Mouse (Mus musculus): ENCODE results near the gene Adamtsl4.
"Not testable (repeated sequence)": the region's sequence is repeated elsewhere in the genome, so short reads cannot be mapped to it uniquely, and the experiment has no call there.

The Adamtsl4 gene

DNA sequence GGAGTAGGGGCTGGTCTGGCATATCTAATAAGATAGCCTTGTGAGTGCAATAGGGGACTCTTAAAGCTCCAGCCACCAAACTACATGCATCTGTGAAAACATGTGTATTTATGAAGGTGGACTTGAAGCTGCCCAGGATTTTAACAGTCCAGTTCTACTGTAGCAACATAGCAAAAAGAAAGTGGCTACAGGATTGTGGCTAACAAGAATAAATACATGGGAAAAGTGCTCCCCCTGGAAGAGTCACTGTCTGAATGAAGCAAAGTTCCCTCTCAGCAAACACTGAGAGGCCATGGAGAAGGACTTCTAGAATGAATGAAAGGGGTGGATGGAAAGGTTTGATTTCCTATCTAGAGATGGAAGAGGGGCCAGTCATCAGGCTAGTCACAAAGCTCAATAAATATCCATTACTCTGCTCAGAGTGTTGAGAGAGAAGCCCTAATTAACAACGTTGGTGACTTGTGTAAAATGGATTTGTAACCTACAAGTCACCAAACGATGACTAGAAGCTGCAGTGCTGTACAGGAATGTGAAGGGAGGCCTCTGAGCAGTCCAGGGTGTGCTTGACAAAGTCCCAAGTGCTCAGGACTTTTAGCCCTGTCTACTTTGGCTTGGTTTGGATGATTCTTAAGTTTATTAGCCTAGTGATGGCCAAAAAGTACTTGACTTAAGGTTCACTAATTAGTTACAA, 26.8 kb downstream of the Adamtsl4 start:
- DNase-seq (ENCODE audit: low read depth): no peak

DNA sequence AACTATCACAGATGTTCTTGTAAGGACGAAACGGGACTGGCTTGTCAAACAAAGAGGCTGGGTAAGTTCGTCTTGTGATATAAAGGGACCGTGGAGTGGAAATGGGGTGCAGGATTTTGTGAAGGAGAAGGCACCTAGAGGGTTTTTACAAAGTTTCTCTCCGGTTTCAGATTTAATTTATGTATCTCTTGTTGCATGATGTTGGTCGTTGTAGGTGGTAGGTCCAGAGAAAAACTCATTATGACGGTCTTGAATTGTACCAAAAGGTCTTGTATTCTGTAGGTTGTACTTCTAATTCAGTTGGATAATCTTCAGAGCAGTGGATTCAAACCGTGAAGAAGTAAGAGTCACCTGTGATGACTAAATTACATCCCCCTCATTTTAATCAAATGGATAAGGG, 27.8 kb downstream of the Adamtsl4 start:
- peak; percentile 43 for DNase-seq (ENCODE audit: low read depth)

DNA sequence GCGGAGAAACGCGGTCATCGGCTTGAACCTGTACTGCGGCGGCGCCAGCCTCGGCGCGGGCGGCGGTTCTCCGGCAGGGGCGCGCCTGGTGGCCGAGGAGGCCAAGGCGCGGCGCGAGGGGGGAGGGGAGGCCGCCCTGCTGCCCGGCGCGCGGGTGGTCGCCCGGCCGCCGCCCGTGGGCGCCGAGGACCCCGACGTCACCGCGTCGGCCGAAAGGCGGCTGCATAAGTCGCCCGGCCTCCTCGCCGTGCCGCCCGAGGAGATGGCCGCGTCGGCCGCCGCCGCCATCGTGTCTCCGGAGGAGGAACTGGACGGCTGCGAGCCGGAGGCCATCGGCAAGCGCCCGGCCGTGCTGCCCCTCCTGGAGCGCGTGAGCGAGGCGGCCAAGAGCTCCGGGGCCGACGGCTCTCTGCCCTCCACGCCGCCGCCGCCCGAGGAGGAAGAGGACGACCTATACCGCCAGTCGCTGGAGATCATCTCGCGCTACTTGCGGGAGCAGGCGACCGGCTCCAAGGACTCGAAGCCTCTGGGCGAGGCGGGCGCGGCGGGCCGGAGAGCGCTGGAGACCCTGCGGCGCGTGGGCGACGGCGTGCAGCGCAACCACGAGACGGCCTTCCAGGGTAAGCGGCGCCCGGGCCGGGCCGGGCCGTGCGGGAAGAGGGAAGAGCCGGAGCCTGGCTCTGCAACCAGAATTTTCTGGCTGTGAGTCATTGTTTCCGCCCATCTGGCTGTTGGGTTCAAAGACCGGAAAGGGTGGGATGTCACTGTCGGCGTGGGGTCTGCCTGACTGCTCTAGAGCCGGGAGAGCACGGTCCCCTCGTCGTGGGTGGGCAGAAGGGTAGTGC, 28.6 kb downstream of the Adamtsl4 start:
- peak; percentile 91 for DNase-seq (ENCODE audit: low read depth)

- peak; percentile 95 for DNase-seq (ENCODE audit: low read depth)
These were observed 29.4 kb downstream of the Adamtsl4 start, which contains the start of gene Mcl1 for GRCm38 (mm10) chr3:95658236-95658867. Gene Mcl1 (plus strand): TSS chr3:95658788.

DNA sequence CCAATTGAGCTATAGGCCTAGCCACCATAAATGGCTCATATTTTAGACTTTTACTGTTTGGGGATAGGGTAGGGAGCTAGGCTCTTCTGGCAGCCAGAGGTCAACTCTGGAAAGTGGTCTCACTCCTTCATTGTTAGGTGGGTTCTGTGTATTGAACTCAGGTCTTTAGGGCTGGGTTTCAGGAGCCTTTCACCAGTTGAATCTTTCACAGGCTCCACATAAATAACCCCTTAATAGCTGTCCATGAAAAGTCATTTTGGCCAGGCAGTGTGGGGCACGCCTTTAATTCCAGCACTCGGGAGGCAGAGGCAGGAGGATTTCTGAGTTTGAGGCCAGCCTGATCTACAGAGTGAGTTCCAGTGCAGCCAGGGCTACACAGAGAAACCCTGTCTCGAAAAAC, 30.0 kb downstream of the Adamtsl4 start:
- no peak for DNase-seq (ENCODE audit: low read depth)

- DNase-seq (ENCODE audit: low read depth): no peak
These were observed 30.6 kb downstream of the Adamtsl4 start for GRCm38 (mm10) chr3:95657108-95657507.

DNA sequence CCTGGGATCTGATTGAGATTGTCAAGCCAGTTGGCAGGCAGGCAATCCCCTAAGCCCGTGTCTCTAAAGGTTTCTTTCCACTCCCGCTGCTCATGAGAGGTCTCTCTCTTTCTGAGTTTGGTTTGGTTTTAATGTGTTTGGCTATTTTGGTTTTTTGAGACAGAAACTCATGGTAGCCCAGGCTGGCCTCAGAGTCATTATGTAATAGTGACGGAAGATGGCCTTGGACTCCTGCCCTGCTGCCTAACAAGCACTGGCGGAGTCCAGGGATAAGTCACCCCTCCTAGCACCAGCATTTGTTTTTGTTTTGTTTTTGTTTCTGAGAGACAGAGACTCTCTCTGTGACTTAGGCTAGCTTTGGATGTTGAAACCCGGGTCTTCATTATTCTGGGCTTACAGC, 32.3 kb downstream of the Adamtsl4 start:
- no peak for DNase-seq (ENCODE audit: low read depth)

DNA sequence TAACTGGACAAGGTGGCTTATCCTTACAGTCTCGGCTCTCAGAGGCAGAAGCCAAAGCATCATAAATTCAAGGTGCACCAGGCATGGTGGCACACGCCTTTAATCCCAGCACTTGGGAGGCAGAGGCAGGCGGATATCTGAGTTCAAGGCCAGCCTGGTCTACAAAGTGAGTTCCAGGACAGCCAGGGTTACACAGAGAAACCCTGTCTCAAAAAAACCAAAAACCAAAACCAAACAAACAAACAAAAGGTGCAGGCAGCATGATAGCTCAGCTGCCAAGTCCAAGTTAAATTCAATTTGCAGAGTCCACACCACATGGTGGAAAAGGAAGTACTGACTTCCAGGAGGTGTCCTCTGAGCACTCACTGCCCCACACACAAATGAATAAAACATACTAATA, 33.3 kb downstream of the Adamtsl4 start:
- DNase-seq (ENCODE audit: low read depth): not testable (repeated sequence)

DNA sequence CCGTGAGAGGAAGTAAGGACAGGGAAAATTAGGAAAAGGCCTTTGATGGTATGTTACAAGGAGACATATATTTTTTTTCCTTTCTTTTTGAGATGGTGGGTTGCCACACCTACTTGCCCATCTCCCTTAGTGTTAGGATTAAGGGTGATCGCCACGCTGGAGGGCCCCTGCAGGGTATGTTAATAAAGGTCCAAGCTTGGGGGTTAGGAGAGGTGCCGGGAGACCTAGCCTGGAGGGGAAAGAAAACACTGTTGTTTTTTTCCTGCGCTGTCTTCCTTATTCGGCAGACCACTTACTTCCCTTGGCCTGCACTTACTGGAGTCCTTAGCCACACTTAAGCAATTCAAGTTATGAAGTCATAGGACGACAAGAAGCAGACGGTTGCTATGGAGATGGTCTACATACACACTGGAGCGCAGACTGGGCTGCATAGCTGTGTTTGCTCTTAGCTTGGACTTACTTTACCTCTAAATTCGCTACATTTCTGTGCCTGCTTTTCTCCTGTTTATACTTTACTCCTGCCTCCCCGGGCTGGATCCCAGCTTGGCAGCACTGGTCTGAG, 34.2 kb downstream of the Adamtsl4 start:
- DNase-seq (ENCODE audit: low read depth): peak; percentile 78

- no peak for DNase-seq (ENCODE audit: low read depth)
These were observed 34.8 kb downstream of the Adamtsl4 start for GRCm38 (mm10) chr3:95652871-95653270.

GRCm38 (mm10) chr3:95652204-95652811, 35.4 kb downstream of the Adamtsl4 start:
- no peak for DNase-seq (ENCODE audit: low read depth)

DNA sequence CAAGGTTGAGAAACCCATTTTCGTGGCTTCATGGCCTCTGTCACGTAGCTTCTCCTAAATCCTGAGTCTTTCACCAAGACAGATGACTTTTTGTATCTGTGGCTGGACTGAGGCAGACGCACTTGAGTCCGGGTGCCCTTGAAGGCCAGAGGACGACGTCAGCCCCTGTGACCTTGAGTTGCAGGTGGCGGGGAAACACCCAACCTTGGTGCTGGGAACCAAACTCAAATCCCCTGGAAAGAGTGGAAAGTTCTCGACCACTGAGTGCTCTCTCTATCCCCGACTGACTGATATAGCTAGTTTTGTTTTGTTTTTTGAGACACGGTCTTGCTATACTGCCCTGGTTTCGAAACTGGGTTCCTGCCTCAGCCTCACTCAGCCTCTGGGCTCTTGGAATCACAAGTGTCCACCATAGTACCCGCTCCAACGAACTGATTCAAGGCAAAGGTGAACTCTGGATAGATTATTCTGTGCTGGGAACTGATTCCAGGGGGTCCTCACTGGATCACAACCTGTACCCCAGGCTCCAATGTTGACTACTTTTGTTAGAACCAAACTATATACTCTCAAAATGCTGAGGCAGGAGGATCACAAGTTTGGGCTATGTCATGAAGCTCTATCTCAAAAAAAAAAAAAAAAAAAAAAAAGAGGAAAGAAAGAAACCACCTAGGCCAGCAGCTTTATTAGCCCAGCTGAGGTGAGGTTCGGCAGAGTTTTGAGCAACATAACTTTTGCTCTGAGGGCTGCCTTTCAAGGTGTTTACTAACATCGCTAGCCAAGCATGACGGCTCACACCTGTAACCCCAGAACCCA, 36.1 kb downstream of the Adamtsl4 start:
- no peak for DNase-seq (ENCODE audit: low read depth)

DNA sequence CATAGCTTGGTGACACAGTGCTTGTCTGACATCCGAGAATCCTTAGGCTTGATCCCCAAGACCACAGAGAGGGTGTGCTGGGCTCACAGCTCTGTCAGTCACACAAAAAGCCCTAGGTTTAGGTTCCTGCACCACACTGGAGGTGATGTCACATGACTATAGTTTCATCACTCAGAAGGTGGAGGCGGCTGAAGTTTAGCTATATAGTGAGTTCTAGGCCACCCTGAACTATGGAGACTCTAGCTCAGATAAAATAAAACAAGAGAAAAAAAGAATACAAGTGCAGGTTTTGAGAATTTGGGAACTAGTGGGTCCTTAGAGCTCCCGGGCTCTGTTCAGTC, 36.7 kb downstream of the Adamtsl4 start:
- DNase-seq (ENCODE audit: low read depth): no peak

- peak; percentile 98 for DNase-seq (ENCODE audit: low read depth)
These were observed 37.3 kb downstream of the Adamtsl4 start for GRCm38 (mm10) chr3:95650276-95651032.

DNA sequence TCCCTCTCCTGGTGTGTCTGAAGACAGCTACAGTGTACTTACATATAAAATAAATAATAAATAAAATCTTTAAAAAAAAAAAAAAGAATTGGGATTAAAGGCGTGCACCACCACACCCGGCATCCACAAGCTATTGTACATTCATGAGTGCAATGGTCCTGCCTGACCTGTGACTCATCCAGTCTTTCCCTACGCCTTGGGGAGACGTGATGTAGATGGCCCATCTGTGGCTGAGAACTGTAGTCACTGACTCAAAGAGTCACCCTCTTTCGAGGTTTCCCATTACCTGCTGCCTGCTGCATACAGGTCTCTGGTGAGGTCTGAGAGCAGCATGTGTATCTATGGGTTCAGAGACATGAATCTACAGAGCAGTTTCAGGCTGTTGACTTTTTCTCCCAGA, 39.7 kb downstream of the Adamtsl4 start:
- DNase-seq (ENCODE audit: low read depth): peak; percentile 59

DNA sequence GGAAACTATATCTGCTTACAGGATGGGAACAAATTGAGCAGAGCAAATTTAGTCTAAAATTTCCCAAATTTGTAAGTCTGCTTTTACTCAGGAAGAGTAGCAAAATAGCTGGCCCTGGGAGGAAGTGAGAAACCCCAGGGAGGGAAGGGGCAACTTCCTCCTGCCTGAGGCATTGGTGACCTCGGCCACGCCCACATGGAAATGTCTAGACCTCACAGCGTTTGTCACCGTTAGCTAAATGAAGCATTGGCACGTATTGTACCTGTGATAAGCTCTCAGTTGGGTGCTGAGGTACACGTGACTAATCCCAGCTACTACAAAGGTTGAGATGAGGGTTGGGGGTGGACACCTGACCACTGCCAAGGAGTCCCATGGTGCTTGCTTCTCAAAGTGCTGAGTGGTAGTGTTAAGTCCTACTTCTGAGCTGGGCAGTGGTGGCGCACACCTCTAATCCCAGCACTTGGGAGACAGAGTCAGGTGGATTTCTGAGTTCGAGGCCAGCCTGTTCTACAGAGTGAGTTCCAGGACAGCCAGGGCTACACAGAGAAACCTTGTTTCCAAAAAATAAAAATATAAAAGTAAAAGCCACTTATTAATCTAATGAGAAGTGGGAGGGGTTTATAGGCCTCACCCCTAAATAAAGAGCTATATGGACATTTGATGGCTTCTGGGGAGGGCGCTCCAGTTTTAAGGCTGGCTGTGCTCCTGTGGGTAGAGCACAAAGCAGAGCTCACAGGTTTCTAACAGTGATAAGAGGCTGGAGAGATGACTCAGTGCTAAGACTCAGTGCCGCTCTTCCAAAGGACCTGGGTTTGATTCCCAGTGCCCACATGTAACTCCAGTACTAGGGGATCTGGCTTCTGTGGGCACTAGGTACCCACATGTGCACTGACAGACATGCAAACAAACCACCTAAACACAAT, 42.1 kb downstream of the Adamtsl4 start:
- DNase-seq (ENCODE audit: low read depth): peak; percentile 91

DNA sequence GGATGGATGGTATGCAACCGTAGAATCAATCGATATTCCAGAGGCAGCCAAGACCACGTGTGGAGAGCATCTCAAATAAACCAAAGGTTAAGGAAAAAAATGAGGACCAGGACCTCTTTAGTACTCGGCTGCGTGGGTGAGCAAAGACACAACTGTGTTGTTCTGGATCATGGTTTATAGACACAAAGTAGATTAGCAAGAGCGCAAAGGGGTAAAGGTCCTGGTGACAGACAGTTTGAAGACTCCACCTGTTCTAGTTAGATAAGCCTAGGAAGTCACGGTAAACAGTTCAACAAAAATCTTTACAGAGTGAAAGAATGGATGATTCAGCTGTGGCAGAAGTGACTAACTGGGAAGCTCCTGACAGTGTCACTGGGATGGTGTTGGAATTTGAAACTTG, 44.6 kb downstream of the Adamtsl4 start:
- DNase-seq (ENCODE audit: low read depth): no peak

DNA sequence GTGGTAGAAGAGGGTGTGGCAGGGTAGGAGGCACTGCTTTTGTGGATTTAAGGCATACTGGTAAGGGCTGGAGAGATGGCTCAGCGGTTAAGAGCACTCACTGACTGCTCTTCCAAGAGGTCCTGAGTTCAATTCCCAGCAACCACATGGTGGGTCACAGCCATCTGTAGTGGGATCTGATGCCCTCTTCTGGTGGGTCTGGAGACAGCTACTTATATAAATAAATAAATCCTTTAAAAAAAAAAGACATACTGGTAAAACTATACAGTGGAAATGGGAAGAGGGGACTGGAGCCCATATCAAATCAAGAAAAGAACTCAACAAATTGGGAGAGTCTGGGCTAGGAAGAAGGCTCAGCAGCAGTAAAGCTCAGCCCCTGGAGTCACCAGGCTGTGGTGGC, 48.0 kb downstream of the Adamtsl4 start:
- no peak for DNase-seq (ENCODE audit: low read depth)

- no peak for DNase-seq (ENCODE audit: low read depth)
These were observed 51.6 kb downstream of the Adamtsl4 start for GRCm38 (mm10) chr3:95636072-95636471.

DNA sequence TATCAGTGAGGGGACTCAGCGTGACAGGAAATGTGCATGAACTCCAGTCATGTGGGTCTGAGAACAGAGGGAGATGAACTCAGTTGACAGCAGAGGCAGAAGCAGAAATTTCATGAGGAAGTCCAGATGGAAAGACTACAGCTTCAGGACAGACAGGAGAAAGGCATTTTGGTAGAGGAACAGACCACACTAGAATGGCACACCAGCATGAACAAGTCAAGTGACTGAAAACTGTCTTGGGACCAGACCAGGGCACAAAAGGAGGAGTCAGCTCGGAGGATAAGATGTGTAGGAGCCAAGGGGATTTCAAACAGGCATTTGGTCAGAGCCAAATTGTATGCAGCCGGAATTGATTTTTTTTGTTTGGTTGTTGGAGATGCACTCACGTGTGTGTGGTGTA, 52.1 kb downstream of the Adamtsl4 start:
- DNase-seq (ENCODE audit: low read depth): no peak

Measured in 416B (cell line).